Mouse (Mus musculus): ENCODE measurements around the gene Tmem91.
A peak's percentile ranks its signal among the peaks of the same experiment; 100 is the strongest.
"Not testable (repeated sequence)": the region's sequence is repeated elsewhere in the genome, so short reads cannot be mapped to it uniquely, and the experiment has no call there.

The Tmem91 gene

GRCm38 (mm10) chr7:25674719-25675300 lies at the start of gene Tmem91:
TSS of gene Tmem91 (minus strand) at chr7:25675166.
- DNase-seq: peak; percentile 21

- DNase-seq: not testable (repeated sequence)
Measured at GRCm38 (mm10) chr7:25721776-25722175, 46.8 kb upstream of the Tmem91 start.

- DNase-seq: no peak
Measured at GRCm38 (mm10) chr7:25720760-25721159, 45.8 kb upstream of the Tmem91 start.

- DNase-seq: peak; percentile 81
Measured at GRCm38 (mm10) chr7:25719761-25720610, 45.0 kb upstream of the Tmem91 start.

GRCm38 (mm10) chr7:25718788-25719417 lies 43.9 kb upstream of the Tmem91 start, which contains the start of gene Ccdc97:
TSS of gene Ccdc97 (minus strand) at chr7:25719088.
- peak; percentile 96 for DNase-seq

- no peak for DNase-seq
Measured at GRCm38 (mm10) chr7:25717478-25717877, 42.5 kb upstream of the Tmem91 start.

GRCm38 (mm10) chr7:25715731-25716271 lies 40.8 kb upstream of the Tmem91 start:
- no peak for DNase-seq

GRCm38 (mm10) chr7:25714581-25714980 lies 39.6 kb upstream of the Tmem91 start:
- DNase-seq: no peak

GRCm38 (mm10) chr7:25712801-25713200 lies 37.8 kb upstream of the Tmem91 start:
- DNase-seq: no peak

- peak; percentile 68 for DNase-seq
Measured at GRCm38 (mm10) chr7:25711731-25712197, 36.8 kb upstream of the Tmem91 start.

GRCm38 (mm10) chr7:25711165-25711564 lies 36.2 kb upstream of the Tmem91 start:
- DNase-seq: no peak

- peak; percentile 31 for DNase-seq
Measured at GRCm38 (mm10) chr7:25710519-25711130, 35.7 kb upstream of the Tmem91 start.

- DNase-seq: no peak
Measured at GRCm38 (mm10) chr7:25709961-25710360, 35.0 kb upstream of the Tmem91 start.

- DNase-seq: peak; percentile 28
Measured at GRCm38 (mm10) chr7:25707581-25708292, 32.8 kb upstream of the Tmem91 start.

- DNase-seq: no peak
Measured at GRCm38 (mm10) chr7:25706578-25707170, 31.7 kb upstream of the Tmem91 start.

GRCm38 (mm10) chr7:25705801-25706251 lies 30.9 kb upstream of the Tmem91 start:
- no peak for DNase-seq

GRCm38 (mm10) chr7:25704716-25705364 lies 29.9 kb upstream of the Tmem91 start:
- DNase-seq: peak; percentile 39

- no peak for DNase-seq
Measured at GRCm38 (mm10) chr7:25703793-25704494, 29.0 kb upstream of the Tmem91 start.

- no peak for DNase-seq
Measured at GRCm38 (mm10) chr7:25702350-25702749, 27.4 kb upstream of the Tmem91 start.

- no peak for DNase-seq
Measured at GRCm38 (mm10) chr7:25700732-25701131, 25.8 kb upstream of the Tmem91 start.

All from embryo, embryonic 11 days (tissue).